Mouse (Mus musculus): ENCODE data around the gene Hist1h4j. TPM values are rescaled to one million over a fixed set of nuclear protein-coding genes. Genes with fewer than 3 reads are reported as not detected.

The Hist1h4j gene
- 11.8 to 18.5 TPM (median 15.7 TPM) in 4 replicates for total RNA-seq (2023; ENCODE audit: inconsistent age)

GRCm38 (mm10) chr13:21734906-21735767, at the start of gene Hist1h4j:
Gene Hist1h4j, plus strand, starts transcription at chr13:21735064.

GRCm38 (mm10) chr13:21697811-21698210, 37.1 kb upstream of the Hist1h4j start, which contains the start of gene Olfr1359:
Gene Olfr1359, plus strand, starts transcription at chr13:21698111.

GRCm38 (mm10) chr13:21715864-21716539, 18.9 kb upstream of the Hist1h4j start, which contains the start of the genes Hist1h2bl and Hist1h2ai:
Gene Hist1h2bl, minus strand, starts transcription at chr13:21716143.
Gene Hist1h2ai, plus strand, starts transcription at chr13:21716422.

GRCm38 (mm10) chr13:21717397-21718357, 17.2 kb upstream of the Hist1h4j start, which contains the start of gene Hist1h3h:
Gene Hist1h3h, plus strand, starts transcription at chr13:21717659.

GRCm38 (mm10) chr13:21721757-21722372, 13.0 kb upstream of the Hist1h4j start, which contains the start of gene Hist1h2bm:
Gene Hist1h2bm, plus strand, starts transcription at chr13:21722044.

GRCm38 (mm10) chr13:21750159-21751017, 15.5 kb downstream of the Hist1h4j start, which contains the start of gene Hist1h4k:
Gene Hist1h4k, minus strand, starts transcription at chr13:21750505.

GRCm38 (mm10) chr13:21753524-21754285, 18.8 kb downstream of the Hist1h4j start, which contains the start of the genes Hist1h2ak and Hist1h2bn:
Gene Hist1h2ak, minus strand, starts transcription at chr13:21753827.
Gene Hist1h2bn, plus strand, starts transcription at chr13:21754123.

GRCm38 (mm10) chr13:21779767-21780731, 45.2 kb downstream of the Hist1h4j start, which contains the start of gene Hist1h1b:
Gene Hist1h1b, minus strand, starts transcription at chr13:21780625.

GRCm38 (mm10) chr13:21783255-21783617, 48.4 kb downstream of the Hist1h4j start, which contains the start of gene Hist1h3i:
Gene Hist1h3i, minus strand, starts transcription at chr13:21783370.

Other genes starting within 250 kb of the Hist1h4j start
- gene AK157302, start 239.8 kb upstream of the Hist1h4j start, total RNA-seq (2023; ENCODE audit: inconsistent age): 3.9 to 5.8 TPM (median 5.4 TPM) in 4 replicates
- 17.1 to 23.9 TPM (median 22.6 TPM) in 4 replicates for gene Gm11273, start 233.6 kb upstream of the Hist1h4j start, total RNA-seq (2023; ENCODE audit: inconsistent age)
- 11.4 to 14.0 TPM (median 12.5 TPM) in 4 replicates for gene Zkscan8, start 203.9 kb upstream of the Hist1h4j start, total RNA-seq (2023; ENCODE audit: inconsistent age)
- not detected in 4 replicates for gene Olfr1366, start 192.3 kb upstream of the Hist1h4j start, total RNA-seq (2023; ENCODE audit: inconsistent age)
- not detected in 4 replicates for gene Olfr1535, start 175.2 kb upstream of the Hist1h4j start, total RNA-seq (2023; ENCODE audit: inconsistent age)
- not detected in 4 replicates for gene Olfr1364, start 153.3 kb upstream of the Hist1h4j start, total RNA-seq (2023; ENCODE audit: inconsistent age)
- gene Olfr1362, start 121.0 kb upstream of the Hist1h4j start, total RNA-seq (2023; ENCODE audit: inconsistent age): not detected in 4 replicates
- not detected in 4 replicates for gene Olfr11, start 92.5 kb upstream of the Hist1h4j start, total RNA-seq (2023; ENCODE audit: inconsistent age)
- not detected in 4 replicates for gene Olfr1361, start 71.7 kb upstream of the Hist1h4j start, total RNA-seq (2023; ENCODE audit: inconsistent age)
- not detected in 4 replicates for gene Olfr1360, start 57.7 kb upstream of the Hist1h4j start, total RNA-seq (2023; ENCODE audit: inconsistent age)
- not detected in 4 replicates for gene Olfr1359, start 37.0 kb upstream of the Hist1h4j start, total RNA-seq (2023; ENCODE audit: inconsistent age)
- 101 to 134 TPM (median 110 TPM) in 4 replicates for gene Hist1h2bl, start 18.9 kb upstream of the Hist1h4j start, total RNA-seq (2023; ENCODE audit: inconsistent age)
- gene Hist1h2ai, start 18.6 kb upstream of the Hist1h4j start, total RNA-seq (2023; ENCODE audit: inconsistent age): 57.4 to 111 TPM (median 95.3 TPM) in 4 replicates
- gene Hist1h3h, start 17.4 kb upstream of the Hist1h4j start, total RNA-seq (2023; ENCODE audit: inconsistent age): 119 to 230 TPM (median 147 TPM) in 4 replicates
- 10.5 to 15.1 TPM (median 12.2 TPM) in 4 replicates for gene Hist1h2bm, start 13.0 kb upstream of the Hist1h4j start, total RNA-seq (2023; ENCODE audit: inconsistent age)
- gene Hist1h4k, start 15.4 kb downstream of the Hist1h4j start, total RNA-seq (2023; ENCODE audit: inconsistent age): 345 to 580 TPM (median 393 TPM) in 4 replicates
- gene Hist1h2ak, start 18.8 kb downstream of the Hist1h4j start, total RNA-seq (2023; ENCODE audit: inconsistent age): 43.9 to 61.4 TPM (median 49.5 TPM) in 4 replicates
- gene Hist1h2bn, start 19.1 kb downstream of the Hist1h4j start, total RNA-seq (2023; ENCODE audit: inconsistent age): 79.2 to 91.1 TPM (median 87.7 TPM) in 4 replicates
- 64.3 to 100 TPM (median 75.1 TPM) in 4 replicates for gene Hist1h1b, start 45.6 kb downstream of the Hist1h4j start, total RNA-seq (2023; ENCODE audit: inconsistent age)
- gene Hist1h3i, start 48.3 kb downstream of the Hist1h4j start, total RNA-seq (2023; ENCODE audit: inconsistent age): 159 to 245 TPM (median 224 TPM) in 4 replicates
- 26.3 to 53.4 TPM (median 30.7 TPM) in 4 replicates for gene Hist1h2an, start 52.2 kb downstream of the Hist1h4j start, total RNA-seq (2023; ENCODE audit: inconsistent age)
- 38.6 to 53.7 TPM (median 48.7 TPM) in 4 replicates for gene Hist1h2bp, start 52.4 kb downstream of the Hist1h4j start, total RNA-seq (2023; ENCODE audit: inconsistent age)
- 179 to 205 TPM (median 201 TPM) in 4 replicates for gene Hist1h2bq, start 75.1 kb downstream of the Hist1h4j start, total RNA-seq (2023; ENCODE audit: inconsistent age)
- gene Hist1h2ao, start 75.4 kb downstream of the Hist1h4j start, total RNA-seq (2023; ENCODE audit: inconsistent age): 199 to 315 TPM (median 296 TPM) in 4 replicates
- 283 to 393 TPM (median 343 TPM) in 4 replicates for gene Hist1h4m, start 76.7 kb downstream of the Hist1h4j start, total RNA-seq (2023; ENCODE audit: inconsistent age)
- gene Hist1h4n, start 97.1 kb downstream of the Hist1h4j start, total RNA-seq (2023; ENCODE audit: inconsistent age): 138 to 258 TPM (median 167 TPM) in 4 replicates
- 46.5 to 101 TPM (median 67.4 TPM) in 4 replicates for gene Hist1h2ap, start 98.4 kb downstream of the Hist1h4j start, total RNA-seq (2023; ENCODE audit: inconsistent age)
- 177 to 204 TPM (median 198 TPM) in 4 replicates for gene Hist1h2br, start 98.7 kb downstream of the Hist1h4j start, total RNA-seq (2023; ENCODE audit: inconsistent age)
- 3.0 to 5.1 TPM (median 4.2 TPM) in 4 replicates for gene Zfp184, start 210.0 kb downstream of the Hist1h4j start, total RNA-seq (2023; ENCODE audit: inconsistent age)
- not detected in 4 replicates for gene Pom121l2, start 246.1 kb downstream of the Hist1h4j start, total RNA-seq (2023; ENCODE audit: inconsistent age)

Data from B cell, adult (primary cell).